27 mouse cellular contexts compared by ENCODE assay signal in the genomic region with DNA sequence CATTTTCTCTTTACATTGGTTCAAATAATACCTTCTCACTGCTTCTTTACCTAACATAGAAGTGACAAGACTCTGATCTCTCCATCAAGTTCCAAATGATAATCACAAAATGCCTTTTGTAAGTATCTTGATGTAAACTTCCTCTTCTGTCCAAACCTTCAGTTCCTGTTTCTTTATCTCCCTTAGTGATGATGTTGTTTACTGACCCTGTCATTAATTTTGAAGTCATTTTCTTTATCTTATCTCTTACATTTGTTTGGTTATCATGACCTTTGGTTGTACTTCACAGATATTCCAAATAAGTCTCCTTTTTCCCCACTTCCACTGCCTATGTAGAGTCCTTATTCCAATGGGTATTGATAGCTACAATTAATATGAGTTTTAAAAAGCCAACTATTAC.
DNase-seq lines count a peak whose midpoint lies in the region; ATAC-seq and TF ChIP-seq lines count a peak whose summit lies in the region.
"Had no signal": no experiment of that assay in that cellular context is flagged by ENCODE, and none has a peak within 500 bp of the region (broad histone marks: within the 10 kb centered on the region; RNA-seq: fewer than 3 reads in every experiment).

No protein-coding gene starts in this region.

- H3K9me3 ChIP-seq in G1E (replicated peaks) = peaks cover 3% of the 10 kb centered on the region; the same call in 1 of the 2 replicates
- H3K9me3 ChIP-seq: embryonic facial prominence, embryonic 12.5 days; embryonic facial prominence, embryonic 15.5 days; heart, embryonic 15.5 days had no signal

- H3K27me3 ChIP-seq in G1E (ENCODE audit: insufficient read depth, low read length) = no peaks in the 10 kb centered on the region
- H3K27me3 ChIP-seq: embryonic facial prominence, embryonic 12.5 days; embryonic facial prominence, embryonic 15.5 days; heart, embryonic 12.5 days; heart, embryonic 15.5 days had no signal

- peak; percentile 10 for DNase-seq in G1E (ENCODE audit: low spot score)
- no peak for DNase-seq in left cerebral cortex, adult 2 months (ENCODE audit: extremely low spot score in 1 of 2, low spot score in 2 of 2)
- no peak for DNase-seq in frontal cortex, postnatal 14 days (ENCODE audit: low spot score in 2 of 2)
- no peak for DNase-seq in embryo, embryonic 10 days (ENCODE audit: low spot score)
- DNase-seq: adrenal gland, adult 2 months; adrenal gland, postnatal 14 days; cerebellum, adult 11-12 months; cerebellum, adult 8-10 months; cerebellum, postnatal 10 days; cerebellum, postnatal 36 days; forebrain, postnatal 0 days; gastrocnemius, postnatal 25 days; heart, postnatal 14 days; heart, postnatal 4 days; kidney, adult 18-20 months had no signal

- no peak for TF ChIP-seq CTCF in G1E (IDR thresholded peaks at IDR 0.05; ENCODE audit: low read depth, low read length)
- TF ChIP-seq CTCF in left cerebral cortex, adult 2 months (IDR thresholded peaks at IDR 0.05) = no peak

- no peak overlapping the region for H3K27ac ChIP-seq in left cerebral cortex, adult 2 months
- H3K27ac ChIP-seq: embryonic facial prominence, embryonic 12.5 days; embryonic facial prominence, embryonic 15.5 days; heart, embryonic 15.5 days; hindbrain, embryonic 14.5 days; hindbrain, postnatal 0 days had no signal

- ATAC-seq in G1E (ENCODE audit: extremely low read depth, insufficient number of reproducible peaks, low FRiP score, poor library complexity, severe bottlenecking) = peak; percentile 89
- ATAC-seq in common myeloid progenitor, adult 5-6 weeks (replicated peaks; ENCODE audit: low read depth, poor library complexity, severe bottlenecking) = 0 out of 2 replicates have a peak, but pooled peaks have one; percentile 47
- ATAC-seq in megakaryocyte progenitor cell, adult 5-6 weeks (replicated peaks; ENCODE audit: poor library complexity) = peak; percentile 58
- ATAC-seq: CD4-positive, CD25-positive, alpha-beta regulatory T cell, adult 4 months; forebrain, embryonic 14.5 days; forebrain, postnatal 0 days; hindbrain, postnatal 0 days; inflammation-experienced regulatory T-cells, adult 6 months; intestine, embryonic 16.5 days had no signal

- peaks cover 17% of the 10 kb centered on the region for H3K4me1 ChIP-seq in G1E (ENCODE audit: insufficient read depth, low read depth, low read length)
- H3K4me1 ChIP-seq: embryonic facial prominence, embryonic 12.5 days; embryonic facial prominence, embryonic 15.5 days; heart, embryonic 12.5 days; heart, embryonic 15.5 days had no signal

- H3K36me3 ChIP-seq in G1E (replicated peaks) = no peaks in the 10 kb centered on the region
- H3K36me3 ChIP-seq: embryonic facial prominence, embryonic 12.5 days; embryonic facial prominence, embryonic 15.5 days; heart, embryonic 12.5 days; heart, embryonic 15.5 days had no signal

- intact Hi-C loops in left cerebral cortex, adult 2 months (cut with DNase I) = no loop called here

- H3K4me3 ChIP-seq in G1E (ENCODE audit: low read depth, low read length) = no peak overlapping the region
- no peak overlapping the region for H3K4me3 ChIP-seq in left cerebral cortex, adult 2 months
- H3K4me3 ChIP-seq: embryonic facial prominence, embryonic 12.5 days; embryonic facial prominence, embryonic 15.5 days; heart, embryonic 12.5 days; heart, embryonic 15.5 days had no signal
